Mouse (Mus musculus) intestine, embryonic 15.5 days (tissue): ENCODE data around the gene Abcb7. TPM values are rescaled to one million over a fixed set of nuclear protein-coding genes. Genes with fewer than 3 reads are reported as not detected.

Source experiments
- ATAC-seq: fragments of 200-750 bp; cut with Nextera tagmentation; 2 replicates; pipeline ENCODE4 v1.8.0; 2017; ENCODE audit warnings: moderate TSS enrichment, moderate library complexity
- H3K27ac ChIP-seq: fragments of 300-500 bp; sonication (generic); 2 replicates; pipeline ENCODE4 v1.5.1; 2015; ENCODE audit warnings: mild to moderate bottlenecking, inconsistent platforms
- H3K27me3 ChIP-seq: fragments of 300-500 bp; sonication (generic); replicated peaks from 2 replicates; pipeline ENCODE4 v1.6.1; 2015; ENCODE audit warnings: inconsistent platforms
- H3K36me3 ChIP-seq: fragments of 300-500 bp; sonication (generic); 2 replicates; pipeline ENCODE4 v1.6.1; 2015; ENCODE audit warnings: inconsistent platforms
- H3K4me1 ChIP-seq: fragments of 300-500 bp; sonication (generic); replicated peaks from 2 replicates; pipeline ENCODE4 v1.6.1; 2015; ENCODE audit warnings: inconsistent platforms
- H3K4me2 ChIP-seq: fragments of 300-500 bp; sonication (generic); replicated peaks from 2 replicates; pipeline ENCODE4 v1.6.1; 2015; ENCODE audit warnings: mild to moderate bottlenecking, inconsistent platforms
- H3K4me3 ChIP-seq: fragments of 300-500 bp; sonication (generic); replicated peaks from 2 replicates; pipeline ENCODE4 v1.5.1; 2015; ENCODE audit warnings: inconsistent platforms
- H3K9ac ChIP-seq: fragments of 300-500 bp; sonication (generic); 2 replicates; pipeline ENCODE4 v1.6.1; 2015; ENCODE audit warnings: inconsistent platforms
- H3K9me3 ChIP-seq: fragments of 300-500 bp; sonication (generic); 2 replicates; pipeline ENCODE4 v1.6.1; 2016; ENCODE audit warnings: inconsistent platforms
- WGBS: fragments of 180-500 bp; shearing (Covaris S2); methylation state at CpG from one replicate; pipeline ENCODE4 v1.1.7; 2015; 5-methylcytosine and 5-hydroxymethylcytosine counted together
- polyA plus RNA-seq: library from polyadenylated mRNA; unstranded; fragments of >200 nt; fragmentation: Nextera tagmentation; extraction: Ambion mirVana; gene quantifications from 2 replicates; pipeline ENCODE4 v1.2.1, GENCODE M21; 2015

Abcb7 gene
- polyA plus RNA-seq, 1 experiment from 2014 or later, result 9.4 TPM

- Histone ChIP-seq H3K27me3 (no peaks in the 10 kb centered on the region), H3K36me3 (no peaks in the 10 kb centered on the region), H3K4me3 (no peak overlapping the region), H3K27ac (no peak overlapping the region), H3K9me3 (no peaks in the 10 kb centered on the region), H3K9ac (no peak overlapping the region), H3K4me2 (no peak overlapping the region), H3K4me1 (no peaks in the 10 kb centered on the region)
- ATAC-seq, result no peak
Observed at GRCm38 (mm10) chrX:104291721-104292120, 121.9 kb downstream of the Abcb7 start.

DNA sequence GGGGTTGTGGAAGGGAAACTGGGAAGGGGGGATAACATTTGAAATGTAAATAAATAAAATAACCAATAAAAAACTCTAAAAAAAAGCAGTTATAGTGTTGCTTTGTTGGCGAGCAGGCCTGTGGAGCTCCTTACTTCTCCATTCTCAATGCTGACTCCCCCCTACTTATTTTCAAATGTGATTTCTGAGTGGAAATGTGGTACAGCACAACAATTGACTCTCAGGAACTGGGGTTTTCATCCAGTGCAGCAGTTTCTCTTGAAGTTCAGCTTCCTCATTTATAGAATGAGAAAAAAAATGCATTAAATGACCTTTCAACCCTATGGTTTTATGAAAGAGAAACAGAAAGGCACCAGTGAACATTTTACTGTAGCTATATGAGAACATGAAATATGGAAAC is 133.8 kb downstream of the Abcb7 start:
- no peaks in the 10 kb centered on the region for H3K27me3 ChIP-seq
- ATAC-seq, result no peak
- no peaks in the 10 kb centered on the region for H3K9me3 ChIP-seq
- no peak overlapping the region for H3K27ac ChIP-seq
- no peaks in the 10 kb centered on the region for H3K4me1 ChIP-seq
- no peaks in the 10 kb centered on the region for H3K36me3 ChIP-seq
- H3K4me3 ChIP-seq, result no peak overlapping the region
- no peak overlapping the region for H3K9ac ChIP-seq
- 100% methylated on average over 1 of the region's 1 CpGs for WGBS
- H3K4me2 ChIP-seq, result no peak overlapping the region

GRCm38 (mm10) chrX:104264371-104264770 is 149.3 kb downstream of the Abcb7 start:
- Histone ChIP-seq H3K4me3 (no peak overlapping the region), H3K27ac (no peak overlapping the region), H3K4me1 (no peaks in the 10 kb centered on the region), H3K36me3 (no peaks in the 10 kb centered on the region), H3K9ac (no peak overlapping the region), H3K4me2 (no peak overlapping the region), H3K9me3 (no peaks in the 10 kb centered on the region), H3K27me3 (no peaks in the 10 kb centered on the region)
- 74% methylated on average over 2 of the region's 2 CpGs for WGBS
- no peak for ATAC-seq

DNA sequence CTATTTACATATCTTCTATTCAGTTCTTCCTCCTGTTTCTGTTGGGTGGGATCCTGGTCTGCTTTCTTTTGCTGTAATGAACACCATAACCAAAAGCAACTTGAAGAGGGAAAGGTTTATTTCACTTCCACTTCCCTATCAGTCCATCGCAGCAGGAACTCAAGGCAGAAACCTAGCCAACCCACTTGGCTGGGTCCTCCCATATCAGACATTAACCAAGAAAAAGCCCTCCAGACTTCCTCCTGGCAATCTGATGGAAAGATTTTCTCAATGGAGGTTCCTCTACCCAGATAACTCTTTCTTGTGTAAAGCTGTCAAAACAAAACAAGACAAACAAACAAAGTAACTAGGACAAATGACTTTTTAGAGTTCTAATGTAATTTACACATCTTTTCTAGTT is 151.2 kb downstream of the Abcb7 start:
- Histone ChIP-seq H3K27ac (no peak overlapping the region), H3K4me1 (no peaks in the 10 kb centered on the region), H3K4me3 (no peak overlapping the region), H3K9me3 (no peaks in the 10 kb centered on the region), H3K9ac (no peak overlapping the region), H3K36me3 (no peaks in the 10 kb centered on the region), H3K27me3 (no peaks in the 10 kb centered on the region), H3K4me2 (no peak overlapping the region)
- WGBS, result 78% methylated on average over 1 of the region's 1 CpGs
- ATAC-seq, result no peak

DNA sequence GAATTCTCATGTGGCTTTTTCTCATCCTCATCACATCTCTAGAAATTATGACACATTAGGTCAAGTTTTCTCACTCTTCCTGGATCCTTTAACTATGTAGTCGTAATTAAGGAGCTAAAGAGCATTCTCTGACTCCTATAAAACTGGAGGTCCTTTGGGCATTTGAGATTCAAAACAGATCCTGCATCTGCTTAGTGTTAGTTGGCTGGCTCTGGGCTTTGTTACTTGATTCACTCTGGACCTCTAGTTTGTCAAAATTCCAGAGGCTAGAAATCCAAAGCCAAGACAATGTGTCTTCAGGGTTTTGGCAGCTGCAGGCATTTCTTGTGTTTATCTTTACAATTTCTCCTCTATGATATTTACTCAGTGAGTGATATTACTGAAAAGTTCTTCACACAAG is 157.1 kb downstream of the Abcb7 start:
- no peak overlapping the region for H3K4me2 ChIP-seq
- H3K36me3 ChIP-seq, result no peaks in the 10 kb centered on the region
- no peak overlapping the region for H3K4me3 ChIP-seq
- no peak overlapping the region for H3K9ac ChIP-seq
- no peak overlapping the region for H3K27ac ChIP-seq
- no peaks in the 10 kb centered on the region for H3K4me1 ChIP-seq
- no peak for ATAC-seq
- H3K27me3 ChIP-seq, result no peaks in the 10 kb centered on the region
- WGBS, result 40% methylated on average over 1 of the region's 1 CpGs
- no peaks in the 10 kb centered on the region for H3K9me3 ChIP-seq

Other genes starting within 250 kb of the Abcb7 start
- 0.56 and 0.57 TPM in 2 replicates for gene Nexmif, start 212.7 kb downstream of the Abcb7 start, polyA plus RNA-seq
- gene Uprt, start 69.0 kb upstream of the Abcb7 start, polyA plus RNA-seq, result 1.3 and 1.7 TPM in 2 replicates